Mouse (Mus musculus) cerebellum, adult 9-11 months (tissue): ENCODE measurements around the gene Pdcd11.
A peak's percentile ranks its signal among the peaks of the same experiment; 100 is the strongest.
"Not testable (repeated sequence)": the region's sequence is repeated elsewhere in the genome, so short reads cannot be mapped to it uniquely, and the experiment has no call there.

Experiments used
- DNase-seq: peaks from one replicate; pipeline ENCODE4 v3.0.0; 2022

The Pdcd11 gene

DNA sequence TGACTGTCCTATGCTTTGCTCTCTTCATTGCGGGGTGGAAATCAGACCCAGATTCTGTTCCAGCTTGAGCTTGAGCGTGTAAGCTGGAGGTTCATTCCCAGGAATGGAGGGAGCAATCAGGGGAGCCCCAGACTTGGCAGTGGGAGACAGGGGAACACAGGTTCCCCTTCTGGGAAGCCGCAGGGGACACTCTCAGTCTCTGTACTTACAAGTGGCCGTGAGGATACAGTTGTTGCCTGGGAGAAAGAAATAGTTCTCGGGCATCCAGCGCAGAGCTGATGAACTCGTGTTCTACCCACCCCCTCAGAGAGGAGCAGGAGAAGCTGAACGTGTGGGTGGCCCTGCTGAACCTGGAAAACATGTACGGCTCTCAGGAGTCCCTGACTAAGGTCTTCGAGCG lies 38.3 kb downstream of the Pdcd11 start:
- no peak for DNase-seq

DNA sequence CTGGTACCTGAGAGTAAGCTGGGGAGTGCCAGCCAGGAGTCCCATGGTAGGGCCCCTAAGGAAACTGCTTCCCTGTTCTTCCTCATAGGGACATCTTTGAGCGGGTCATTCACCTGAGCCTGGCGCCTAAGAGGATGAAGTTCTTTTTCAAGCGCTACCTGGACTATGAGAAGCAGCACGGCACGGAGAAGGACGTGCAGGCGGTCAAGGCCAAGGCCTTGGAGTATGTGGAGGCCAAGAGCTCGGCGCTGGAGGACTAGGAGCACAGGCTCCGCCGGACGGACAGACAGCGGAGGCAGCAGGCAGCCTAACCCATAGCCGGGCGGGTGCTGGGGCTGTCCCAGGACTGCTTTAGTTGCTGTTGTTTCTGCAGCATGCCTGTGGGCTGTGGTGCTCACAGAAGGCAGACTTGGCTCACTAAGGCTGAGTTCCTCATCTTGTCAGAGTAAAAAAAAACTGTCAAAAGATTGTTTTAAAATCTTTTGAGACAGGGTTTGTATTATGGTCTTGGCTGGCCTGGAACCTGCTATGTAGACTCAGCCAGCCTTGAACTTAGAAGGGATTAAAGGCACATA lies 40.1 kb downstream of the Pdcd11 start:
- DNase-seq, result no peak

DNA sequence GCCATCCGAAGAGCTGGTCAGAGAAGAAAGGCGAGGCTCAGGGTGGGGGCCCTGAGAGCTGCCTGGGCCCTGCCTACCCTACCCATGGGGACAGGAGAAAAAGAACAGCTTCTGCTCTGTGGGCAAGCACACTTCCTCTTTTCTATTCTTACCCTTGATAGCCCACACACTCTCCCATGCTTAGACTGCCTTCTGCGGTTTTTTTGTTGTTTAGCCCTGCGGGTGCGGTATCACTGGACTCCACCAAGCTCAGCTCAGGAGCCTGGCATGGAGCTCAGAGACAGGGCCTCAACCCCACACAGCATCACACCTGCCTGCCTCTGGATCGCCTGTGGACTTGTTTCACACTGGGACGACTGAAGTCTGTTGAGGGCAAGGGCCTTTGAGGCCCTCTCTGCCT lies 42.6 kb downstream of the Pdcd11 start:
- no peak for DNase-seq

DNA sequence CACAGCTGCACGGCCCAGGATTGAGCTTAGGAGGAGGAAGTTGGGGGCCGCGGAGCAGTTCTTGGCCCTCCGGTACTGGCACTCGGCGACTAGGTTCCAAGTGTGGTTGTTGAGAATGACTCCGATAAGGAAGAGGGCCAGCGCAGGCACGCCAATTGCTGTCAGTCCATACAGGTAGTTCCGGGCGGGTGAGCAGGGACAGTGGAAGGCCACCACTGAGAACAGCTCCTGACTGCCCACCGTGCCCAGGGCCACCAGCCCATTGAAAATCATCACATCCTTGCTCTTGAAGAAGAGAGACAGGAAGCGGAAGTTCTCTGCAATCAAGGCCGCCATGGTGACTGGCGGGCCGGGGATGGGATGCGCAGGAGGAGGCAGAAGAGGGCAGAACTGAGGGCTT lies 45.0 kb downstream of the Pdcd11 start:
- no peak for DNase-seq

DNA sequence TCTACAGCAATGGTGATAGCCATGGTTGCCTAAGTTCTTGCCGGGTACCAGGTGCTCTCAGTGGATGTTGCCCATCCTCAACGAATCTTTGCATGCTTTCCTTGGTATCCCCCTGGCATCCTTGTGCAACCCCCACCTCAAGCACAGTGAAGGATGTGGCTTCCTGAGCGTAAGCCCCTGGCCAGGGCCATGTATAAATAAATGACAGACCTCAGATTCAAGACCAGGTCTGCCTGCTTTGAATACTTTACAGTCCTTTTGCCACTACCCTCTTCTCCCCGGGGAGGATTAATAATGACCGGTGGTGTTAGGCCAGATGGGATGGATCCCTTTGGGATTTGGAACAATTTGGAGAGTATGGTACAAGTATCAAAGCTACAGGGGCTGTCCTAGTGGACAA lies 45.6 kb downstream of the Pdcd11 start:
- no peak for DNase-seq

DNA sequence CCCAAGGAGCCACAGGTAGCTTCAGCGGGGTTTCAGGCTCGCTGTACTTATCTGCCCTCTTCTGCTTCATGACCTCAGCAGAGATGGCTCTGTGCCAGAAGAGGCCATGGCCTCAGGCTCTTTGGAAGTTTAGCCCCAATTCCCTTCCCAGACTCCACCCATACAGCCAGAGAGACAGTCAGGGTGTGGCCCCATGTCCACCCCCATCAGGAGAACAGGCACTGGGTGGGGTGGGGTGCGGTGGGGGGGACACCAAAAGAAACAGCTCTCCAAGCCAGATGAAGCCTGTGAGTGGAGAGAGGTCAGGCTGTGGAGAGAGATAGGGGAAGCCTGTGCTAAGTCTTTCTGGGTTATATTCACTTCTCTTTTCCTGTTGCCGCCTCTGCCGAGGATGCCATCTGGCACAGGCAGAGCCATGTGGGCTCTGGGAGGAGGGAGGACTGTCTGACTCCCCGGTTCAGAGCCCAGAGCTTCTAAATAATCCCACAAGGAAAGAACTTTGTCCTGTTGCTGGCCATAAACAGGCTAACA lies 46.5 kb downstream of the Pdcd11 start:
- DNase-seq, result peak; percentile 27

DNA sequence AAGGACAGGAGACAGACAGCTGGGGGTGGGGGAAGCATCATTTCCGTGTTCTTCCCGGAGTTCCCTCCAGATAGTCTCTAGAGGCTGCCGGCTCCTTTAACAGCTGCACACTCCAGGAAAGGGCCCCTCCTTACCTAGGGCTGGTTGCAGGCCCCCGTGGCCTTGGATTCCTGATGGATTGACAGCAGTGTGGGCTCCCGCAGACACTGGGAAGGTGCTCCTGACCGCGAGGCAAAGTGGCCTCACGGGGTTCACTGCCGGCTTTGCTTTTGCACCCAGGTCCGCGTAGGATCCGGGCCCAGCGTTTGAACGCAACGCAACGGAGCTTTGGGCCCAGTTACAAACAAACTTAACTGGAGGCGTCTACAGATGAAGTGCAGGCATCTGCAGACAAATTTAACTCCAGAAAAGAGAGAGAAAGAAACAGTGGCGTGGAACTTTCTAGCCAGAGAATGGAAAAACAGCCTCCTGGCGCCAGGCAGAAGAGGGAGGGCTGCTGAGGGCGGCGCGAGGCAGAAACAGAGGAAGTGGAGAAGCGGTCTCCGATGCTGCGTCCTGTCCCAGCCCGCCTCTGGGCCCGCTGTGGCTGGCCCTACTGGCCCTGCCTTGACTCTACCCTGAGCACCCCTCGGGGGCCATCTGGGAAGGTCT lies 47.3 kb downstream of the Pdcd11 start, which contains the start of gene Calhm2:
TSS of gene Calhm2 (minus strand) at position 524 of the 651 bp plus-strand sequence.
- DNase-seq, result no peak

DNA sequence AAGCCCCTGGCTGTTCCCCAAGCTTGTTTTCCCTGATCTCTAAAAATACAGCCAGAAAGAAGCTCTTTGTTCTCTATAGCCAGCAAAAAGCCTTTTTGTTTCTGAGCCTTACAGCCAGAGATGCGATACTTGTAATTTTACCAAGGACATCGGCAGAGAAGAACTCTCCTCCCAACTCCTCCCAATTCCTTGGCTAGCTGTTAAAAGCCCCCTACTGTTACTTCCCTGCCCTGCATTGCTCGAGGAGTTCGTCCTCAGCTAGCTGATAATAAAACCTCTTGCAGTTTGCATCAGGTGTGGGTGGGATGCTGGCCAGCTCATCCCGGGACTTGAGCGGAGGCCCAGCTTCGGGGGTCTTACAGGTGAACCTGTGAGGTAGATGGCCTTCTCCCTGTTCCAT lies 49.0 kb downstream of the Pdcd11 start:
- not testable (repeated sequence) for DNase-seq

DNA sequence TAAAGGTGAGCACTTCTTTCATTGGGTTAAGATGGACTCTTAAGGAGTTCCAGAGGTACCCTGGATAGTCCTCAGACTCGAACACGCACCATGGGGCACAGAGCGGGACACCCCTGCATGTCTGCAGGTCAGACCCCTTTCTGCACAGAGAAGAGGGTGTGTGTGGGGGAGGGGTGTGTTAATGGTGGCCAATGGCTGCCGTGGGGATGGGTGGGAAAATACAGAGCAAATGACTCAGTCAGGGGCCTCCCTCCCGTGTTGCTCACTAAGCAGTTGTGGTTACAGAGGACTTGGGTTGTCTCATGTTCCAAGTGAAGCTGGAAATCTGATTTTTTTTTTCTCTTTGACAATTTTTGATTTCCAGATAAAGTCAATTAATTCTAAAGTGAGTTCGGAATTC lies 51.9 kb downstream of the Pdcd11 start:
- no peak for DNase-seq

DNA sequence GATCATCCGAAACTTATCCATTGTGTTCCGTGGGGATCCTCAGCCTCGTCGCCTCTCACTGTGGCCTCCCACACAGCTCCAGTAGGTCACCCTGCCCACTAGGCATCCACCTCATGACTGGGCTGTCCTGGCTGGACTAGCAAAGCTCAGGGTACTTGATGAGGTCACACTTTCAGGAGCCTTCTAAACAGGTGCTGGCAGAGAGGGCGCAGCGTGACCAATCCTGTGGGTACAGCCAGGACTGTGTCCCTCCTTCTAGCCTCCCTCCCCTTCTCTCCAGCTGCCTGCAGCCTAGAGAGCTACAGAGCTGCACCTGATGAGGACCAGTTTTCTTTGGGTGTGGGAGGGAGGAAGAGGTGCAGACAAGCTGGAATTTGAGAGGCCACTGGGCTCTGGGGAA lies 53.6 kb downstream of the Pdcd11 start, which contains the start of gene Calhm1:
TSS of gene Calhm1 (minus strand) at position 101 of the 400 bp plus-strand sequence.
- no peak for DNase-seq

DNA sequence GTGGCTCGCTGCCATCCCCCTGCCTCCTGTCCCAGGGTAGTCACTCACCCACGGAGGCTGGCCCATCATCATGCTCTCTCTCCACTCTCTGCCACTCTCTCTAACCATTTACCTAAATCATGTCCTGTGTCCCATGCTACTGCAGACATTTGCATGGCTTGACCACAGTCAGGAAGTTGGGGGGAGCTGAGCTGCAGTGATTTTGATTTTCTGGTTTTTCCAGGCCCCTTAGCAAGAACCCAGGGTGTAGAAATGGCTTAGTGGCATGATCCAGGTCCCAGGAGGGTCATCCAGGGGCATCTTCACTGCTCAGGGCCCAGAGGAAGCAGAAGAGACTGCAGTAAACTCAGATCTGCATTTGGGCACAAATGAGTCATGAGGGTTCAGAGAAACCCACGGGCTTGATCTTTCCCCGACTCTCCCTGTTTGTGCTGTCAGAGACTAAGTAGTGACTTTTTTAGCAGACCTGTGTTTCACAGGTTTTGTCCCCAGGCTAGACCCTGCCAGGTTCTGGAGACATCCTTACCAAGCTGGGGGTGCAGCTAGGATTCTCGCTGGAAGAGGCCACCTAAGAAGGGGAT lies 57.8 kb downstream of the Pdcd11 start:
- no peak for DNase-seq

DNA sequence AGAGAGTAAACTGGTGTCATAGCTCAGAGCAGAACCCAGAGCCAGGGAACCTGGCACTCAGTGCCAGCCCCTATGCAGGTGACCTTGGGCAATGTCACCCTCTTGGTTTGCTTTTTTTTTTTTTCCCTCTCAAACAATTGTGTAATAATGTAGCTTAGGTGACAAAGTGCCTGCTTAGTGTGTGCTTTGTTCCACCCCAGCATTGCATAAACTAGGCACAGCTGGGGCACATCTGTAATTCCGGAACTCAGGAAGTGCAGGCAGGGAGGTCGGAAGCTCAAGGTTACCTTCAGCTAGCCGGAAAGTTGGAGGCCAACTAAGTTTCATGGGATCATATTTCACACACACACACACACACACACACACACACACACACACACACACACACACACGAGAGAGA lies 59.3 kb downstream of the Pdcd11 start:
- no peak for DNase-seq

DNA sequence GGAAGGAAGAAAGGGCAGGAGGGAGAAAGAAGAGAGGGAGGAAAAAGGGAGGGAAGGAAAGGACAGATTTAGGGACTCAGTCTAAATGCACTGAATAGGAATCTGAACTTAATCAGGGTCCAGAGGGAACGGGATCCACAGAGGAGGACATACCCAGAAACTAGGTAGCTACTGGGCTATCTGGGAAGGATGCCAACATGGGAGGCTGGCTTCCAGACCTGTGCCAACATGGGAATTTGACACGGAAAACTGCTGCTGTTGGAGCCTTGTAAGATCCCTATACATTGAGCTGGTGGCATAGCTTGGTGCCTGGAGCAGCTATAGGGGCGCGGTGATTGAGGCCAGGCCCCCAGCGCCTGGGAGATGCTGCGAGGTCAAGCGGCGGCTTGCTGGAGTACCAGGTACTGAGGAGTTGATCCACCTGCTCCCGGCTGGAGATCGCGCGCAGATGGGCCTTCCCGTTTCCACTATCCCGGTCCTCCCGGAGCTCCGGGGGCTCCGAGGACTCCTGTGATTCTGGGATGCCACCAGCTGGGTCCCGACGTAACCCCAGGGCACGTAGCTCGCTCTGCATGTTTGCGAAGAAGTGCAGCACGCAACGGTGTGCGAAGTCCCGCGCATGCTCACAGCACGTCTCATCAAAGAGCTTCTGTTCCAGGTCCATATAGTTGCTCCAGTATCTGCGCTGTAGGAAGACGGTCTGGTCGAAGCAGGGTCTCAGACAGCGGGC lies 60.9 kb downstream of the Pdcd11 start:
- peak; percentile 57 for DNase-seq

DNA sequence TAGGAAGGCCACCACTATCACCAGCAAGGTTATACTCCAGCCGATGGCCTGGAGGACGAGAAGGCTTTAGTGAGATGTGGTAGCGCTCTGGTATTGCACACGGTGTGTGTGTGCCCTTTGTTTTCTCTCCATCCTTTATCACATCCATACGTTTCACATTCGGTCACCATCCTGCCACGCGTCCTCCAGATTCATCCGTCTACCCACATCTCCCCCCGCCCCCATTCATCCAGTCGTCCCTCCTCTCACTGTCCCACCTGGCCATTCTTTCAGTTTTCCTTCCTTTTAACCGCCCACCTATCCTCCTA lies 61.4 kb downstream of the Pdcd11 start:
- no peak for DNase-seq

DNA sequence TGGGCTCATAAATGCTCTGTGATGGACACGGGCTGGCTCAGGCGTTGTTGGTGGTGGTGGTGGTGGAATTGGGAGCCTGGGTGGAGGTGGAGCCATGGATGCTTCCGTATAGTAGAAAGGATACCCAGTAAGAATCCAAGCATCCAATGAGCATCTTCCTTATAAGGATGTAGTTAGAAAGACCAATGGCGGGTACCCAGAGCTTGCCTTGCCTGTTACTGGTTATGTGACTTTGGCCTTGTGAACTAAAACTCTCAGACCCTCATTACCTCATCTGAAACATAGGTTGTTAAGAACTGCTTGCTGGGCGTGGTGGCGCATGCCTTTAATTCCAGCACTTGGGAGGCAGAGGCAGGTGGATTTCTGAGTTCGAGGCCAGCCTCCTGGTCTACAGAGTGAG lies 63.2 kb downstream of the Pdcd11 start:
- DNase-seq, result no peak

DNA sequence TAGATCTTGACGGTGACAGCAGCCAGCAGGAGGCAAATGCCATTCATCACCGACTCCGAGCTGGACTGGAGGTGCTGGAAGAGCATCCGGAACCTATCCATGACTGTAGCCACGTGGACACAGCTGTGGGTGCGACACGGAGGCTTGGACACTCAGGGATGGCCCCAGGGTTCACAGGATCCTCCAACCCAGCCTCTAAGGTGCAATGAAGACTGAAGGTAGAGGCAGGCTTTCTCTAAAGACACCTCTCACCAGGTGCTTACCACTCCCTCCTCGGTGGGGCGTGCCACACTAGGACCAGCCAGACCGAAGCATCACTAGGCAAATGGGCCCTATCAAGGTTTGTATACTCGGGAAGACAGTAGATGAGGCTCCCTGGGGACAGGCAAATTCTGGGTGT lies 67.1 kb downstream of the Pdcd11 start, which contains the start of gene Calhm3:
TSS of gene Calhm3 (minus strand) at position 101 of the 400 bp plus-strand sequence.
- DNase-seq, result no peak

DNA sequence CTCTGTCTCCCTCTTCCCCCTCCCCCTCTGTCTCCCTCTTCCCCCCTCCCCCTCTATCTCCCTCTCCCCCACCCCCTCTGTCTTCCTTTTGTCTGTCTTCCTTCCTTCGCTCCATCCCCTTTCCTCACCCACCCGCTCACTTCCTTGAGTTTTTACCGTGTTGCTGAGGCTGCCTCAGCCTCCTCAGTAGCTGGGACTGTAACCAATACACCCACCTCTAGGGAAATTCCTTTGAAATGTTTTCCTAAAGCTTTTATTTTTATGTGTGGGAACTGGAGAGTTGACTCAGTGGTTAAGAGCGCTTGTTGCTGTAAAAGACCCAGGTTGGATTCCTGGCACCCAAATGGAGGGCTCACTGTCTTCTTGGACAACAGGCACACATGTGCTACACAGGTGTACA lies 71.1 kb downstream of the Pdcd11 start:
- no peak for DNase-seq

DNA sequence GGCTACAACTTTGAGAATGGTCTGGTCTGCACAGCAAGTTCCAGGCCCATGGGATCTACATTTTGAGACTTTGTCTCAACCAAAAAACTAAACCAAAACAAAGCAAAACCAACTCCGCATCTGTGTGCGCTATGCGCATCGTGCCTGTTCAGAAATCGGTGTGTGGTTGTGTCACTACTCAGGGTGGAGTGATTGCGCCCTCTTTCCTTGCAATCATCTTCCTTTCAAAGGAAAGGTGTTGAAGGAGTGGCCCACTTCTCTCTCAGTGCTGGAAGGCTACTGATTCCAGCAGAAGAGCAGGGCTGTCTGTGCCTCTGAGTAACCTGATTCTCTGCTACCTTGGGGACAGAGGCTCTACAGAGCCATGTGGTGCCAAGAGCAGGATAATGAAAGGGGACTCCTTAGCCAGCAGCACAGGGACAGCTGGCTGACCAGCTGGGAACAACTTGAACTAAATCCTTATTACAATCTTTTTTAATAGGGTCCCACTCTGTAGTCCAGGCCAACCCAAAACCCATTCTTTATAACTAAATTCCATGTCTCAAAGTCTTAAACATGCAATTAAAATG lies 72.7 kb downstream of the Pdcd11 start:
- no peak for DNase-seq

DNA sequence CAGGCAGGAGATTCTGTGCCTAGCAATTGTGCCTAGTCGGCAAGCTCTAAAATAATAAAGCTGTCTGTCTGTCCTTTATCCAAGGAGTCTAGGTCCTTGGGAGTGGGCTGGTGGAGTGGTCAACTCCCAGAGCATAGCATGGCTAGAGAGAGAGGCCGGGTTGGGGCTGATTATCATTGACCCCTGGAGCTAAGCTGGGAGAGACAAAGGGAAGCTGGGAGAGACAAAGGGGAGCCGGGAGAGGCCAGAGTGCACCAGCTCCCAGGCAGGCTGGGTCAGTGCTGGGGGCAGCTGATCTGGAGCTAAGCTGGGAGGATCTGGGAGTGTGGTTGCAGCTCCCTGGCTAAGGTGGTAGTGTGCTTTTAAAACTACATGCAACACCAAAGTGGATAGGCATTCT lies 76.2 kb downstream of the Pdcd11 start:
- DNase-seq, result no peak

DNA sequence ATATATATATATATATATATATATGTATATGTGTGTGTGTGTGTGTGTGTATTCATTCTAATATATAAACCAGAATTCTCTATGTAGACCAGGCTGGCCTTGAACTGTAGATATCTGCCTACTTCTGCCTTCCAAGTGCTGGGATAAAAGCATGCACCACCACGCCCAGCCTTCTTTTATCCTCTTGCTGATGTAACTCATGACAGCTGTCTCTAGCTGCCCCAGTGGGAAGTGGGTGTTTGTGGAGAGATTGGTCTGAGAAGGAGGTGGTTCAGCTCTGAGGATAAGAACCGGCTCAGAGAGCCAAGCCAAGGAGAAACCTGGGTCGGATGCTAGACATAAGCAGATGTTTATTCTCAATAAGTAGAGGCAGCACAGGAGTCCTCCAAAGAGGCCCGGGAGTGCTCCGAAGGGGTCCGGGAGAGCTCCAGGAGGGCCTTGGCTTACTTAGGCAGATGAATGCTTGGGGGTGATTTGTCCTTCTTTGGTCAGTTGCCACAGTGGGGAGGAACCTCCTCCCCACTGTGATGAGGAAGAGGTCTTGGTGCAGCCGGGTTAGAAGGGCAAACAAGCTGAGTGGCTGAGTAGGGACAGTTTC lies 77.1 kb downstream of the Pdcd11 start:
- DNase-seq, result peak; percentile 20

DNA sequence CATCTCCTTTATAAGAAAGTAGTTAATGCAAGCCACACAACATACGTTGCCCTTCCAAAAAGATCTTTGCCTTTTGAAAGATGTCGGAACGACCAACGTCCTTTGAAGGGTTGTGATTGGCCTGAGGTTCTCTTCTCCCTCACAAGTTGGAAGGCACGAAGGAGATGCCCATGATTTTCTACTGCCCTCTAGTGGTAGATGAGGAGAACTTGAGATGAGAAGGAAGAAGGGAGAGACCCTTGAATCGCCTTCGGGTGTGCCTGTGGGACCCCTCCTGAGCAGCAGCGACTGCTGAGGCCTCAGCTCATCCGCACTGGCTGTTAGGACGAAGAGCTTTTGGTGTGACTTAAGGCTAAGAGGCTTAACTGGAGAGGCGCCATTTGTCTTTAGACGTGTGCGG lies 77.7 kb downstream of the Pdcd11 start:
- peak; percentile 43 for DNase-seq

DNA sequence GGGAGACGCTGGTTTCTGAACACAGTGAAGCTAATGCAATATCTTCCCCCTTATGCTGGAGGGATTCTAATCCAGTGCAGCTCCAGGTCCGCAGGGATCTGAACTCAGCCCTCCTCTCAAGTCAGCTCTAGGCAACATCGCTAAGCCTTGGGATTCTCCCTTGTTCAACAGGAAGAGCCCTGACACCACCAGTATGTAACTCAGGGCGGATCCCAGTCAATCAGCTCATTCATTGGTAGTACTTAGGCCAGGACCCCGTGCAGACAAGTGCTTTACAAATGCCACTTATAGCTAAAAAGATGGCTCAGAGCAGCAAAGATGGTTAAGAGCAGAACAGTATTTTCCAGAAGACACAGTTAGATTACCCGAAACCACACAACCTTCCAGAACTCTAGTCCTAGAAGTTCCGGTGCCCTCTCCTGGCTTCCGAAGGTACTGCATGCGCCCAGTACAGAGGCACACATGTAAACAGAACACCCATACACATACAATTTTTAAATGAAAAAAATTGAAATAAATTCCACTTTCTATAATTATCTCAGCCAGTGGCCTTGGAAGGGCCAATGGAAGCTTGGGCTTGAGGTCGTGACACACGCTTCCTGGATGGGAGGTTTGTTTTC lies 78.3 kb downstream of the Pdcd11 start:
- peak; percentile 71 for DNase-seq
